Mouse (Mus musculus) olfactory bulb, adult 2 months (tissue): ENCODE measurements around the gene Nvl. TPM values are rescaled to one million over a fixed set of nuclear protein-coding genes. Genes with fewer than 3 reads are reported as not detected.

ENCODE experiments used
- H3K27ac ChIP-seq: fragments of 200-500 bp; 2 replicates; pipeline ENCODE4 v1.5.1; 2012; ENCODE audit warnings: low read depth, low read length; ENCODE audit not compliant: insufficient read depth
- H3K4me1 ChIP-seq: fragments of 200-500 bp; 2 replicates; pipeline ENCODE4 v1.6.1; 2012; ENCODE audit warnings: low read length; ENCODE audit not compliant: control insufficient read depth, insufficient read depth
- H3K4me3 ChIP-seq: fragments of 200-500 bp; 2 replicates; pipeline ENCODE4 v1.5.1; 2012; ENCODE audit warnings: mild to moderate bottlenecking, low read depth, low read length, moderate library complexity; ENCODE audit not compliant: insufficient read depth
- CTCF ChIP-seq: fragments of 200-500 bp; IDR thresholded peaks from 2 replicates; pipeline ENCODE4 v1.5.1; 2012; ENCODE audit warnings: low read depth, mild to moderate bottlenecking, low read length, moderate library complexity; ENCODE audit not compliant: insufficient read depth
- POLR2A ChIP-seq: fragments of 200-500 bp; IDR thresholded peaks from 2 replicates; pipeline ENCODE4 v1.6.1; 2012; ENCODE audit warnings: mild to moderate bottlenecking, low read depth, low read length, moderate library complexity; ENCODE audit not compliant: insufficient read depth
- WGBS: fragments of 180-500 bp; shearing (Covaris S2); methylation state at CpG from one replicate; pipeline ENCODE4 v1.1.7; 2018; 5-methylcytosine and 5-hydroxymethylcytosine counted together
- polyA plus RNA-seq: library from polyadenylated mRNA; stranded (reverse); fragments of >200 nt; gene quantifications from 2 replicates; pipeline ENCODE4 v1.2.4, GENCODE M21; 2012; ENCODE audit warnings: low replicate concordance; ENCODE audit not compliant: missing spikeins, insufficient read depth, insufficient read length

Nvl gene
- polyA plus RNA-seq, 1 experiment, result not detected

DNA sequence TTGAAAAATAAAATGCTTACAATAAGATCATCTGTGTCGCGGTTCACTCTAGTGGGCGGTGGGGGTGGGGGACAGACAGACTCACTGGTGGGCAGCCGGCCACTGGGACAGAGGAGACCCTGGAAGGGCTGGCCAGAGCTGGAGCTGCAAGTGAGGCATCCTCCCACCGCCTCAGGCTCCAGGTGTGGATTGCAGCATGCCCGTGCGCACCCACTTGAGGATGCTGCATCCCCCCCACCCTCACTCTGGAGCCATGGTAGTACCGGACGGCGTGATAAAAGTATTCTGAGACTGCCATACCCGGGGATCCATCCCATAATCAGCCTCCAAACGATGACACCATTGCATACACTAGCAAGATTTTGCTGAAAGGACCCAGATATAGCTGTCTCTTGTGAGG, 54.0 kb downstream of the Nvl start:
- Histone ChIP-seq H3K27ac (no peak overlapping the region), H3K4me1 (no peaks in the 10 kb centered on the region), H3K4me3 (no peak overlapping the region)
- TF ChIP-seq CTCF (no peak), POLR2A (no peak)
- WGBS, result 83% methylated on average over 12 of the region's 12 CpGs

DNA sequence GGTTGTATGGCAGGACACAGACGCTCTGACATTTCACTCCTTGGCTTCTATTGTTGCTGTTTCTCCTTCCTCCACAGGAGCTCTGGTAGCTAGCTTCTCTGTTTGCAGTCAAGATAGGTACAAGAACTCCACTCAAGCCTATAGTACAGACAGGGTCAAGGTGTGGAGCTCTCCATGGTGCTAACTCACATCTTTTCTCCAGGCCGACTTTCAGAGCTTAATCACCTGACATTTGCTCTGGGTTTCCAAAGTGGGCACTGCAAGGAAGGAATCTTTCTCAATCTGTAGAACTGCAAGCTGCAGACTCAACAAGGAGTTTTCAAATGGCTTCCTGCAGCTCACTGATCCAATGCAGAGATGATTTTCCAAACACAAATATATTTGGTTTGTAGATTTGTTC, 60.0 kb downstream of the Nvl start:
- Histone ChIP-seq H3K4me1 (no peaks in the 10 kb centered on the region), H3K4me3 (no peak overlapping the region), H3K27ac (no peak overlapping the region)
- TF ChIP-seq POLR2A, result no peak
- TF ChIP-seq CTCF, result no peak
- WGBS, result 63% methylated on average over 2 of the region's 2 CpGs

DNA sequence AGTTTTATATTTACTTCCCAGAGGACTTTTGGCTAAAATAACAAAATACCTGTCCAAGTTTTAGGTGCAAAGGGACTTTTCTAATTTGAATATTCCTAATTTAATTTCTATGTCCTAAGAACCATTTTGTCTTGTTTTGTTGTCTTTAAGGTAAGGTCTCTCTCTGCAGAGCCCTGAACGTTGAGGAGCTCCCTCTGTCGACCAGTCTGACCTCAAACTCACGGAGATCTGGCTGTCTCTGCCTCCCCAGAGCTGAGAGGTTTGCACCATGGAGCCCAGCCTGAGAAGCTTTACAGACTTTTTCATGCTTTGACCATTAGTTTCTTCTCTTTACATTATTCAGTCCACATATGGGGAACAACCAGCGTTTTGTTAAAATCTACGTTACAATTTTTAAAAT, 70.9 kb downstream of the Nvl start:
- WGBS, result 59% methylated on average over 5 of the region's 5 CpGs
- TF ChIP-seq CTCF, result no peak
- no peak for TF ChIP-seq POLR2A
- Histone ChIP-seq H3K27ac (no peak overlapping the region), H3K4me1 (no peaks in the 10 kb centered on the region), H3K4me3 (no peak overlapping the region)

DNA sequence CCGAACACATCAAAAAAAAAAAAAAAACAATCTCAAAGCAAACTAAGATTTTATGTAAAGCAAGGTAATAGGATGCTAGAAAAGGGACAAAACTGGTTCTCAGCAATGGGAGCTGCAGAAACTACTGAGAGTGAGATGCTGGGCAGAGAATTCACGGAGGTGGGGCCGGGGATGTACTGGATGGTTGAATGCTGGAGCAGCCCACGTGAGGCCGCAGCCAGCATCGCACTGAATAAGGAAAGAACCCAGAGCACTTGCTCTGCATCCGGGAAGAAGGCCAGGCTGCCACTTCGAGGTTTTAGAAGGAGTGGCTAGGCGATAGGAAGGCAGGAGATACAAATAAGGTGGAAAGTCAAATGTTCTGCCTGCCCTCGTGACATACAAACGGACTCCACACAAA, 74.3 kb downstream of the Nvl start:
- no peak for TF ChIP-seq CTCF
- TF ChIP-seq POLR2A, result no peak
- Histone ChIP-seq H3K4me1 (no peaks in the 10 kb centered on the region), H3K27ac (no peak overlapping the region), H3K4me3 (no peak overlapping the region)
- WGBS, result 53% methylated on average over 11 of the region's 11 CpGs

DNA sequence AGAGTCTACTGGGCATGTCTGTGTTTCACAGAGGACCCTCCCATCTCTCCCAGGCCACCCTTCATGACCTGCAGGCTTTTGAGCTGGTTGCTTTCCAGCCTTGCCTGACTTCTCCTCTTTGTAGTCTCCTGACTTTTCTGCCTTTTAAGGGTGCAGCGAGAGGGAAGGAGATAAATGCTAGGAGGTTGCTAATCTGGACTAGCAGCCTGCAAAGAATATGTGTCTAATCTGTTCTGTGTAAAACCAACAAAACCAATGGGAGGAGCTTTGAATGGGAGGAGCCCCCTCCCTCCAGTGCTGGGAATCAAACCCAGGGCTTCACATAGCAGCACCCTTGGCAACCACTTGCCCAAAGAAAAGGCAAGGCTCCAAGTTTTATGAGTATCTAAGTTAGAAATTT, 75.7 kb downstream of the Nvl start:
- TF ChIP-seq CTCF (no peak), POLR2A (no peak)

DNA sequence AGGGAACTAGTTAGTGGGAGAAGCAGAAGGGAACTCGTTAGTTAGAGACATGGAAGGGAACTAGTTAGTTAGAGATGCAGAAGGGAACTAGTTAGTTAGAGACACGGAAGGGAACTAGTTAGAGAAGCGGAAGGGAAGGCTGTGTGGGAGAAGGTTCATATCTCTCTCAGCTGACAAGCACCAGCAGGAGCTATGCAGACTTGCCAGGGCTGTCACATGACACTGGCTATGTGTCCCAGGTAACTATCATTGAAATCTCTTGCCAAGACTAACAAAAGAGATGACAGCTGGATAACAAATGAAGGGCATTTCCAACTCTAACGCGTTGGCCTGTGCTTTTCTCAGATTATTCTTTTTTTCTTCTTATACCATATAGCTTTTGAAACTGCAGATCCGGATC, 79.4 kb downstream of the Nvl start:
- Histone ChIP-seq H3K4me3 (no peak overlapping the region), H3K27ac (no peak overlapping the region), H3K4me1 (no peaks in the 10 kb centered on the region)
- WGBS, result 85% methylated on average over 6 of the region's 6 CpGs
- no peak for TF ChIP-seq POLR2A
- TF ChIP-seq CTCF, result no peak

More for the DNA sequence above, 75.7 kb downstream of the Nvl start:
- Histone ChIP-seq H3K27ac (no peak overlapping the region), H3K4me3 (no peak overlapping the region), H3K4me1 (no peaks in the 10 kb centered on the region)
- WGBS, result 97% methylated on average over 1 of the region's 1 CpGs

DNA sequence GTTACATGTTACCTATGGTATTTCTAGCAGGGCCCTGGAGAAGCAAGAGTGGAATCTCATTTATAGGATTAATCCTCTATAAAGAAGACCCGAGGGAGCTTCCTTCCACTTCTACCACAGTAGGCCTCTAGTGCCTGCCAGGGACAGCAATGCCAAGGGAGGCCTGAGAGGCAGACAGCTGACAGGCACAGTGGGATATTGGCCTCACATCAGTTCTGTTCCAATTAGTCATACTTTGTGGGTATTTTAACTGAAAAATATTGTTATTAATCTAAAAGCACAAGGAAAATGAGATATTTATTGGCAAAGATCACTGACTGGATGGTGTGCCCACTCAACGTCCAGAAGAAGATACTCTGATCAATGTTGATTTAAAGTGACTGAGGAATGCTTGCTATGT, 80.0 kb downstream of the Nvl start:
- no peaks in the 10 kb centered on the region for H3K4me1 ChIP-seq
- WGBS, result 57% methylated on average over 2 of the region's 2 CpGs
- H3K4me3 ChIP-seq, result no peak overlapping the region
- no peak overlapping the region for H3K27ac ChIP-seq
- TF ChIP-seq POLR2A (no peak), CTCF (no peak)

DNA sequence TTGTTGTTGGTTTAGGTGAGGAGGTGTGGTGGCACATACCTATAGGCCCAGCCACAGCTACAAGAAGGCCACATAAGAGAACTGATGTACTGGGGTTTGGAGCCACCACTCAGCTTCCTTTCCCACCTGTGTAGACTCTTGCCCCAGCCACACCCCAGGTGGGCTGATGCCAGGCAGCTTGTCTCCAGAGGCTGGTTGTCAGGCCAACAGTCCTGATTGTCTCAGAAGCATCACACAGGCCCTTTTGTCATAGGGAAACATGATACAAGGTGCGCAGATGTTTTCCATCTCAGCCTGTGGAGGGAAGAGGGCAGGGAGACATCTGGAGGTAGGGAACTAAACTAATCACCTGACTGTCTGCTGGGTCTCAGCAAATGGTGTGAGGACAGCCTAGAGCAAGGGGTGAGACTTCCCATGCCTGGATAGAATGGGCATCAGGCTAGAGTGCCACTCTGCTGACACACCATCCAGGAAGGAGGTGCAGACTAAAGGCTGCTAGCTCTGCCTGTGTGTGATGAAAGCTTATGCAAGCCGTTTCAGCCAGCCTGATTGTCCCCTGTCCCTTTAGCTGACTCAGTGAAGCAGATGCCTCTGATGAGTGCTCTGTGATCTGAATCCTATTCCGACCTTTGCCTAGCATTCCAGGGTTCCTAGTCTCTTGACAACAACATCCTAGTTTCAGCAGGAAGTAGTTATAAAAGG, 82.1 kb downstream of the Nvl start:
- H3K4me1 ChIP-seq, result no peaks in the 10 kb centered on the region
- TF ChIP-seq POLR2A (no peak), CTCF (no peak)
- WGBS, result 76% methylated on average over 3 of the region's 3 CpGs
- no peak overlapping the region for H3K27ac ChIP-seq
- no peak overlapping the region for H3K4me3 ChIP-seq

DNA sequence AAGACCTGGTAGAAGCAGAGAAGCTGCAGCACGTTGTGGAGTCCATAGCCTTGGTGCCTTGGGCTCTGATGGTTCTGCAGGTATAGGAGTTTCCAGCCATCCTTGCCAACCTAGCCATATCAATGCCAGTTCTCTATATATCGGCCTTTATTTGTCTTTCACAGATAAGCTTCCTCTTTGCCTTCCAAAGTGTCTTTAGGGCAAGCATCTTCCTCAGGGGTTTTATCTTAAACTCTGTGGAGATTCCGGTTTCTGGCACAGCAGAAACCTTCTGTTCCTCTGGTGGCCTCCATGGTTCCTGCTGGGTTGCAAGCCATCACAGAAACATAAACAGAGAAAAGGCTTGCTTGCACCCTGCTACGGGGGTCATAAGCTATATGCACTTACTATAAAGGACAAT, 91.1 kb downstream of the Nvl start:
- 86% methylated on average over 4 of the region's 4 CpGs for WGBS
- H3K4me1 ChIP-seq, result no peaks in the 10 kb centered on the region
- no peak overlapping the region for H3K4me3 ChIP-seq
- TF ChIP-seq CTCF (no peak), POLR2A (no peak)
- H3K27ac ChIP-seq, result no peak overlapping the region

DNA sequence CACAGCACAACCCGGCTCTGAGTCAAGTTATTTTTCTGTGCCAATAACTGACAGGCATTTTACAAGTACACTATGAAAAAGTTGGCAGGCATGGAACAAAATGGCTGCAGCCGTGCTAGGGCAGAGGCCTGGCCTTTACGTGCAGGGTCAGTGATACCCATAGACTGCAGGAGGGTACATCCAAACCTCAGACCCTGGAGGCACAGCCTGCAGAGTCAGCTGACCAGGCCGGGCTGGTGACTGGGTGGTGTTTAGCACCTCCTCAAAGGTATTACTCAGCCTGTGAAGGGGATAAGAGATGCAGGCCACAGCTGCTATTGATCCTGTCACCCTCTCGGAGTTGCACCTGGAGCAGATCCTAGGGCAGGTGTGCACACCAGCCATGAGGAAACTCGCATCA, 93.1 kb downstream of the Nvl start, which contains the start of gene 9130409I23Rik:
Gene 9130409I23Rik (plus strand): TSS at position 301 of the 400 bp plus-strand sequence.
- TF ChIP-seq POLR2A, result no peak

More for the DNA sequence above, 93.1 kb downstream of the Nvl start, which contains the start of gene 9130409I23Rik:
- 82% methylated on average over 6 of the region's 6 CpGs for WGBS
- Histone ChIP-seq H3K27ac (no peak within 1 kb of the TSS), H3K4me3 (no peak within 1 kb of the TSS), H3K4me1 (no peaks in the 10 kb centered on the region)
